Mouse (Mus musculus): ENCODE results near the gene Rad23b.

DNA sequence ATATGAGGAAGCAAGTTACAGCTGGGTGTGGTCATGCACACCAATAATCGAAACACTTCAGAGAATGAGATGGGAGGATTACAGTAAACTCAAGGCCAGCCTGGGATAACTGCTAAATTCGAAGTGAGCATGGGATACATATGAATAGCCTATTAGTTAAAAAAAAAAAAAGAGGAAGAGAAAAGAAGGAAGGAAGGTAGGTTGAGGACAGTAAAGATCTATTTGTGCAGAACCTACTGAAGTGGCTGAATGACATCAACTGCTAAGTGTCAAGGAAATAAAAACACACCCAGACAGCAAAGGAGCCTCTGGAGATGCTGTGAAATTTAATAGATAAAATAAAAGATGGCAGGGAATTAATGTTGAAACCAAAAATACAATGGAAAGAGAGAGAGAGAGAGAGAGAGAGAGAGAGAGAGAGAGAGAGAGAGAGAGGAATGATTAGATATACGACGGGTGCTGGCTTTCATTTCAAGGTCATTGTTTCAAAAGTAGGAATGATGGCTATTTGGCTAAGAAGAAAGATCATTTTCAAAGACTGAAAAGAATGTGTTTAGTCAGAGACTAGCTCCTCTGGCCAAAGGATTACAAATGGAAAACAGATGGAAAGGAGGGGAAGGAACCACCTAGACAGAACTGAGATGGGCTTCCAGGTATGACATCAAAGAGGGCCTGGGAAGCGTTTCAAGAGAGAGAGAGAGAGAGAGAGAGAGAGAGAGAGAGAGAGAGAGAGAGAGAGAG, 14.6 kb upstream of the Rad23b start:
- TF ChIP-seq CTCF (conservative IDR thresholded peaks at IDR 0.05; ENCODE audit: low read length) (no peak), POU5F1 (IDR thresholded peaks at IDR 0.05; ENCODE audit: borderline replicate concordance, low read length) (no peak), NANOG (IDR thresholded peaks at IDR 0.05; ENCODE audit: borderline replicate concordance, low read length) (no peak)
